Mouse (Mus musculus) olfactory bulb, adult 2 months (tissue): Measurements from ENCODE around the gene Syt5.

Experiments used
- CTCF ChIP-seq: fragments of 200-500 bp; IDR thresholded peaks from 2 replicates; pipeline ENCODE4 v1.5.1; 2012; ENCODE audit warnings: low read depth, mild to moderate bottlenecking, low read length, moderate library complexity; ENCODE audit not compliant: insufficient read depth
- POLR2A ChIP-seq: fragments of 200-500 bp; IDR thresholded peaks from 2 replicates; pipeline ENCODE4 v1.6.1; 2012; ENCODE audit warnings: mild to moderate bottlenecking, low read depth, low read length, moderate library complexity; ENCODE audit not compliant: insufficient read depth

DNA sequence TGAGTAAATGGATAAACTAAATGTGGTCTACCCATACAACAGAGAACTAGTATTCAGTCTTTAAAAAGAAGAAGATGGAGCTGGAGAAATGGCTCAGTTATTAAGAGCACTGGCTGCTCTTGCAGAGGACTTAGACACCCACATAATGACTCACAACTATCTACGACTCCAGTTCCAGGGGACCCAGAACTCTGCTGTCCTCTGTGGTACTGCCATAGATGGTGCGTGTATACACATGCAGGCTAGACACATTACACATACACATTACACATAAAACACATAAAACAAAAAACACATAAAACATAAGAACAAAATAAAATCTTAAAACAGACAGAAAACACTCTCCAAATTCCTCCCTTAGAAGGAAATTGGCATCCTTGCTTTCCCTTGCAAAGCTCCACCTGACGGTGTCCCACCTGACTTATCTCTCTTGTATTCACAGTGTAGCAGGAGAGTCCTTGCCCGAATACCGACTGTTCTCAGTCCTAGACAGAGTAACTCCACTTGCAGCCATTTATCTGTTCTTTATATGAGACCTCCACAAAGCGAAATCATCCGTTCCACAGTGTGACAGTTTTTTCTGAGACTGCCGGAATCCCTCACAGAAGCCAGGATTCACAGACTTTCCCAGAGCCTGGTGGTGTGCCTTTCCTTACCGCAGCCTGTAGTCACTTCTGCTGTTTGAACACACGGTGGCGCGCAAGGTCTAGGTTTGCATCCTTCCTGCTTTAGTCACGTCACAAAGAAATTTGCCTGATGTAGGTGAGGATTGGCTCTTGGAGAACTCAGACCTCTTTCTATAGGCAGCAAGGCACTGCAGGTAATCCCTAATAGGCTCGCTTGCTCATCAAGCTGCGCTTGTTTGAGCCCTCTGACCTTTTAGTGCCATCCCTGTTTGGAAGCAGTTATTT, 9.2 kb upstream of the Syt5 start:
- TF ChIP-seq CTCF (peak; percentile 86), POLR2A (no peak)
